Mouse (Mus musculus) stomach, embryonic 15.5 days (tissue): ENCODE measurements around the gene Hist1h2bj. TPM values are rescaled to one million over a fixed set of nuclear protein-coding genes. Genes with fewer than 3 reads are reported as not detected.
"Not testable (repeated sequence)": the region's sequence is repeated elsewhere in the genome, so short reads cannot be mapped to it uniquely, and the experiment has no call there.

Experiments
- ATAC-seq: fragments of 200-750 bp; cut with Nextera tagmentation; 2 replicates; pipeline ENCODE4 v1.8.0; 2017; ENCODE audit warnings: low read depth, moderate number of reproducible peaks, moderate TSS enrichment; ENCODE audit not compliant: insufficient read depth, low FRiP score
- H3K27ac ChIP-seq: fragments of 300-500 bp; sonication (generic); 2 replicates; pipeline ENCODE4 v1.5.1; 2015; ENCODE audit warnings: mild to moderate bottlenecking, inconsistent platforms
- H3K27me3 ChIP-seq: fragments of 300-500 bp; sonication (generic); replicated peaks from 2 replicates; pipeline ENCODE4 v1.6.1; 2015; ENCODE audit warnings: inconsistent platforms
- H3K36me3 ChIP-seq: fragments of 300-500 bp; sonication (generic); 2 replicates; pipeline ENCODE4 v1.6.1; 2015; ENCODE audit warnings: inconsistent platforms
- H3K4me1 ChIP-seq: fragments of 300-500 bp; sonication (generic); 2 replicates; pipeline ENCODE4 v1.6.1; 2015; ENCODE audit warnings: inconsistent platforms
- H3K4me2 ChIP-seq: fragments of 300-500 bp; sonication (generic); 2 replicates; pipeline ENCODE4 v1.6.1; 2015; ENCODE audit warnings: mild to moderate bottlenecking, inconsistent platforms
- H3K4me3 ChIP-seq: fragments of 300-500 bp; sonication (generic); replicated peaks from 2 replicates; pipeline ENCODE4 v1.5.1; 2015; ENCODE audit warnings: inconsistent platforms
- H3K9ac ChIP-seq: fragments of 300-500 bp; sonication (generic); 2 replicates; pipeline ENCODE4 v1.6.1; 2015; ENCODE audit warnings: inconsistent platforms
- H3K9me3 ChIP-seq: fragments of 300-500 bp; sonication (generic); 2 replicates; pipeline ENCODE4 v1.6.1; 2016; ENCODE audit warnings: inconsistent platforms
- WGBS: fragments of 180-500 bp; shearing (Covaris S2); methylation state at CpG from one replicate; pipeline ENCODE4 v1.1.7; 2015; 5-methylcytosine and 5-hydroxymethylcytosine counted together
- microRNA-seq: library from miRNA; unstranded; fragments of <30 nt; microRNA quantifications from one replicate; pipeline ENCODE4, GENCODE M21; 2016
- polyA plus RNA-seq: library from polyadenylated mRNA; unstranded; fragments of >200 nt; fragmentation: Nextera tagmentation; extraction: Ambion mirVana; gene quantifications from 2 replicates; pipeline ENCODE4 v1.2.1, GENCODE M21; 2015

The Hist1h2bj gene
- polyA plus RNA-seq, 1 experiment from 2014 or later: 8.5 TPM

- no peak overlapping the region for H3K4me3 ChIP-seq
- no peak overlapping the region for H3K4me2 ChIP-seq
- H3K27me3 ChIP-seq: no peaks in the 10 kb centered on the region
- H3K36me3 ChIP-seq: no peaks in the 10 kb centered on the region
- WGBS: 56% methylated on average over 1 of the region's 1 CpGs
- H3K4me1 ChIP-seq: no peaks in the 10 kb centered on the region
- no peak overlapping the region for H3K27ac ChIP-seq
- ATAC-seq: no peak
- no peak overlapping the region for H3K9ac ChIP-seq
- H3K9me3 ChIP-seq: no peaks in the 10 kb centered on the region
Measured at GRCm38 (mm10) chr13:22063468-22063867, 20.5 kb downstream of the Hist1h2bj start.

GRCm38 (mm10) chr13:22084140-22084539 lies 41.1 kb downstream of the Hist1h2bj start, which contains the start of gene Vmn1r188:
Gene Vmn1r188 (plus strand): TSS chr13:22084440.
- not testable (repeated sequence) for H3K9me3 ChIP-seq, ATAC-seq, H3K9ac ChIP-seq, H3K4me1 ChIP-seq, H3K4me2 ChIP-seq, H3K4me3 ChIP-seq, H3K27ac ChIP-seq, H3K36me3 ChIP-seq, H3K27me3 ChIP-seq
- WGBS: 76% methylated on average over 1 of the region's 1 CpGs

Small RNA genes within 50 kb of the gene (microRNA-seq; reads per million reads assigned to microRNA genes)
- gene Gm26300 (not detected), gene Gm44390 (not detected), gene Gm44486 (not detected)

Other genes with a start within 250 kb of the Hist1h2bj start
- gene Hist1h2bq, start 233.0 kb upstream of the Hist1h2bj start, polyA plus RNA-seq: 17.3 and 17.7 TPM in 2 replicates
- 1.7 TPM in 1 of 2 replicates, not detected in the other for gene Hist1h2ao, start 232.7 kb upstream of the Hist1h2bj start, polyA plus RNA-seq
- gene Hist1h4m, start 231.5 kb upstream of the Hist1h2bj start, polyA plus RNA-seq: 0.68 TPM in 1 of 2 replicates, not detected in the other
- gene Hist1h4n, start 211.0 kb upstream of the Hist1h2bj start, polyA plus RNA-seq: 14.0 and 15.4 TPM in 2 replicates
- 2,912 and 3,763 TPM in 2 replicates for gene Hist1h2ap, start 209.7 kb upstream of the Hist1h2bj start, polyA plus RNA-seq
- 19.8 and 19.9 TPM in 2 replicates for gene Hist1h2br, start 209.5 kb upstream of the Hist1h2bj start, polyA plus RNA-seq
- 7.8 and 8.5 TPM in 2 replicates for gene Zfp184, start 98.1 kb upstream of the Hist1h2bj start, polyA plus RNA-seq
- gene Pom121l2, start 62.0 kb upstream of the Hist1h2bj start, polyA plus RNA-seq: 0.09 and 0.12 TPM in 2 replicates
- 0.94 and 1.5 TPM in 2 replicates for gene Prss16, start 33.5 kb upstream of the Hist1h2bj start, polyA plus RNA-seq
- 4.9 and 13.3 TPM in 2 replicates for gene Hist1h2ah, start 7.6 kb upstream of the Hist1h2bj start, polyA plus RNA-seq
- gene Hist1h2bk, start 7.3 kb upstream of the Hist1h2bj start, polyA plus RNA-seq: 4.6 and 5.5 TPM in 2 replicates
- 19.1 and 19.3 TPM in 2 replicates for gene Hist1h4i, start 1.9 kb upstream of the Hist1h2bj start, polyA plus RNA-seq
- gene Hist1h2ag, start 270 bp upstream of the Hist1h2bj start, polyA plus RNA-seq: 36.1 and 42.9 TPM in 2 replicates
- not detected in 2 replicates for gene Vmn1r188, start 41.2 kb downstream of the Hist1h2bj start, polyA plus RNA-seq
- gene Vmn1r189, start 62.6 kb downstream of the Hist1h2bj start, polyA plus RNA-seq: not detected in 2 replicates
- gene Vmn1r191, start 140.8 kb downstream of the Hist1h2bj start, polyA plus RNA-seq: not detected in 2 replicates
- not detected in 2 replicates for gene Vmn1r192, start 147.9 kb downstream of the Hist1h2bj start, polyA plus RNA-seq
- gene Vmn1r193, start 179.9 kb downstream of the Hist1h2bj start, polyA plus RNA-seq: not detected in 2 replicates
- gene Vmn1r194, start 201.0 kb downstream of the Hist1h2bj start, polyA plus RNA-seq: not detected in 2 replicates
- not detected in 2 replicates for gene Vmn1r195, start 227.3 kb downstream of the Hist1h2bj start, polyA plus RNA-seq
- not detected in 2 replicates for gene Vmn1r196, start 246.7 kb downstream of the Hist1h2bj start, polyA plus RNA-seq